Mouse (Mus musculus) liver, embryonic 14.5 days (tissue): ENCODE data around the gene Flt3. TPM values are rescaled to one million over a fixed set of nuclear protein-coding genes. Genes with fewer than 3 reads are reported as not detected.

Source experiments
- ATAC-seq: fragments of 200-750 bp; cut with Nextera tagmentation; 2 replicates; pipeline ENCODE4 v1.8.0; 2017; ENCODE audit warnings: moderate number of reproducible peaks, mild to moderate bottlenecking, moderate library complexity; ENCODE audit not compliant: insufficient read depth
- DNase-seq, 3 experiments: peaks; one replicate each; pipeline ENCODE4 v3.0.0-alpha.2; 2012 to 2013; ENCODE audit warnings: low read depth in 3 of 3, low spot score in 3 of 3
- H3K27ac ChIP-seq: fragments of 300-500 bp; sonication (generic); 2 replicates; pipeline ENCODE4 v1.5.1; 2014; ENCODE audit warnings: moderate library complexity, mild to moderate bottlenecking, control low read depth, inconsistent platforms
- H3K27me3 ChIP-seq: fragments of 300-500 bp; sonication (generic); 2 replicates; pipeline ENCODE4 v1.6.1; 2014; ENCODE audit warnings: mild to moderate bottlenecking, low read length, moderate library complexity; ENCODE audit not compliant: control insufficient read depth, insufficient read depth
- H3K36me3 ChIP-seq: fragments of 300-500 bp; sonication (generic); replicated peaks from 2 replicates; pipeline ENCODE4 v1.6.1; 2014; ENCODE audit warnings: low read depth; ENCODE audit not compliant: control insufficient read depth, insufficient read depth
- H3K4me1 ChIP-seq, 2 experiments: fragments of 200-500 bp in 1 of 2; fragments of 300-500 bp in 1 of 2; sonication (generic) in 1 of 2; replicated peaks; 2 replicates each; pipeline ENCODE4 v1.6.1; 2012 to 2014; ENCODE audit warnings: antibody characterized with exemption in 1 of 2, inconsistent platforms in 1 of 2, low read length in 1 of 2; ENCODE audit not compliant: control insufficient read depth in 2 of 2, insufficient read depth in 2 of 2
- H3K4me2 ChIP-seq: fragments of 300-500 bp; sonication (generic); 2 replicates; pipeline ENCODE4 v1.6.1; 2014; ENCODE audit warnings: low read depth, mild to moderate bottlenecking, control low read depth, moderate library complexity
- H3K4me3 ChIP-seq, 2 experiments: fragments of 200-500 bp in 1 of 2; fragments of 300-500 bp in 1 of 2; sonication (generic) in 1 of 2; 2 replicates each; pipeline ENCODE4 v1.5.1; 2012 to 2014; ENCODE audit warnings: low read depth in 2 of 2, low read length in 2 of 2, mild to moderate bottlenecking in 2 of 2, control low read depth in 1 of 2, inconsistent platforms in 1 of 2, moderate library complexity in 1 of 2; ENCODE audit not compliant: insufficient read depth in 1 of 2
- H3K9ac ChIP-seq: fragments of 300-500 bp; sonication (generic); replicated peaks from 2 replicates; pipeline ENCODE4 v1.6.1; 2014; ENCODE audit warnings: mild to moderate bottlenecking, control low read depth, moderate library complexity
- H3K9me3 ChIP-seq: fragments of 300-500 bp; sonication (generic); 2 replicates; pipeline ENCODE4 v1.6.1; 2016; ENCODE audit warnings: low read length, mixed read lengths; ENCODE audit not compliant: control insufficient read depth
- CTCF ChIP-seq: IDR thresholded peaks from 2 replicates; pipeline ENCODE4 v1.5.1; 2016; ENCODE audit warnings: antibody characterized with exemption, low read depth, control low read depth
- EP300 ChIP-seq: IDR thresholded peaks from 2 replicates; pipeline ENCODE4 v1.6.1; 2016; ENCODE audit warnings: antibody characterized with exemption, low read depth
- WGBS: fragments of 180-500 bp; shearing (Covaris S2); extraction: QIAGEN DNeasy Blood & Tissue Kit; methylation state at CpG from one replicate; pipeline ENCODE4 v1.1.7; 2014; ENCODE audit not compliant: insufficient replicate concordance; 5-methylcytosine and 5-hydroxymethylcytosine counted together
- polyA plus RNA-seq, 2 experiments: library from polyadenylated mRNA; depleted of rRNA in 1 of 2; stranded (reverse) in 1 of 2; unstranded in 1 of 2; fragments of >200 nt; fragmentation: Nextera tagmentation in 1 of 2; extraction: Ambion mirVana in 1 of 2; gene quantifications; 2 replicates each; pipeline versions ENCODE4 v1.2.1 to v1.2.3; 2012 to 2014

The Flt3 gene
- polyA plus RNA-seq, 2 experiments = 0.88 to 1.2 TPM

DNA sequence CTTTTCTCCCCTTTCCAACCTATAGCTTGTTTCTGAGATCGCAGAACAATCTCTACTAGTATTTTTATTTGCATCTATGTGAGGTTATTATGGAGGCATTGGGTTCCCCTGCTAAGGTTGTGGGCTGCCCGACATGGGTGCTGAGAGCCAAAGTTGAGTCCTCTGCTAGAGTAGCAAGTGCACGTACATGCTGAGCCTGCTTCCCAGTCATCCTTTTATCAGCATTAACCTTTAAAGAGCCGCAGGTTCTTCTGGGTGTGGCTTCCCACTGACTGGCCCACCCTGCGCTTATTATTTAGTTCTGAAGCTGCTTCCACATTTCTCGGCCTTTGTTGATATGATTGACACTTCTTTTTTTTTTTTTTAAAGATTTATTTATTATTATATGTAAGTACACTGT lies 44.0 kb upstream of the Flt3 start:
- Histone ChIP-seq H3K27me3 (no peaks in the 10 kb centered on the region), H3K9ac (no peak overlapping the region), H3K4me3 (no peak overlapping the region), H3K27ac (peak overlapping the region; percentile 29), H3K4me2 (peak overlapping the region; percentile 53), H3K9me3 (no peaks in the 10 kb centered on the region), H3K4me1 (peaks cover 38 to 43% of the 10 kb centered on the region in 2 experiments), H3K36me3 (no peaks in the 10 kb centered on the region)
- WGBS = 21% methylated on average over 6 of the region's 6 CpGs
- TF ChIP-seq EP300 (no peak; the same call in 1 of the 2 replicates), CTCF (no peak)
- ATAC-seq (peak; percentile 75), DNase-seq (no peak)

DNA sequence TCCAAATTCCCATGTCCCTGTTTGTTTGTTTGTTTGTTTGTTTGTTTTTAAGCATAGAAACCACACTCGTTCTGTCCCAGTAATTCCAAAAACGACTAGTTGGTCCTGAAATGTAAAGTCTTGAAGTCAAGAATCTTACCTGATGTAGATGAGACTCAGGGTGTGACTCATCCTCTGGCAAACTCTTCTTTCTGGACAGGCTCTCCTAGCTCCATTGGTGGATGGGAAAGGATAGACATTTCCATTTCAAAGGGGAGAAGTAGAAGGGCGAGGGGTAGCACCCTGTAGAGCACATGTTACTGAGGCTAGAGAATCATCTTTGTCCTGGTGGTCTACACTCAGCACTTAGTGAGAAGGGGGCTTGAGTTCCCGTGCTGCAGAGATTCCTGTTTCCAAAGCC lies 42.5 kb upstream of the Flt3 start:
- H3K4me3 ChIP-seq = no peak overlapping the region
- H3K27ac ChIP-seq = no peak overlapping the region
- no peaks in the 10 kb centered on the region for H3K9me3 ChIP-seq
- TF ChIP-seq CTCF (no peak), EP300 (no peak)
- H3K4me1 ChIP-seq = peaks cover 41 to 51% of the 10 kb centered on the region in 2 experiments
- 56% methylated on average over 4 of the region's 4 CpGs for WGBS
- ATAC-seq (no peak), DNase-seq (no peak)
- H3K27me3 ChIP-seq = no peaks in the 10 kb centered on the region
- no peak overlapping the region for H3K9ac ChIP-seq
- no peak overlapping the region; the same call in 1 of the 2 replicates for H3K4me2 ChIP-seq
- H3K36me3 ChIP-seq = no peaks in the 10 kb centered on the region

DNA sequence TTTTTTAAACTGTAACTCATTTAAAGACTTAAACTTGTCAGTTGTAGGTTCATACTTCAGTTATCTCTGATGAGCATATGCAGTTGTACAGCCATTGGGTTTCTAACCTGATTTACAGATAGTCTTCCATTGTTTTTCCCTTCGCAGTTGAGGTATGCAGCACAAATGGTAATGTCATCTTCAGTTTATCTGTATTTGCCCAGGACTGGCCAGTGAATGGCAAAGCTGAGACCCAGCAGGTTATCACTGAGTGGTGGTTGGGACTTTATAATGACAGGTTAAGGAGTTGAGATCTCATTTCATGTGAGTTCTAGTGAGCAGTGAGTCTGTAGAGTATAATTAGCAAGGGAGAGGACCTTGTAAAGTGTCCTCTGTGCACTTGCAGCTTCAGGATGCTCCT lies 41.7 kb upstream of the Flt3 start:
- WGBS = 7% methylated on average over 1 of the region's 1 CpGs
- H3K4me2 ChIP-seq = peak overlapping the region; percentile 28
- no peak overlapping the region for H3K4me3 ChIP-seq
- TF ChIP-seq EP300 (peak; percentile 73), CTCF (no peak)
- H3K9ac ChIP-seq = 0 out of 2 replicates have a peak overlapping the region, but pooled peaks have one; percentile 25
- ATAC-seq = peak; percentile 78
- no peaks in the 10 kb centered on the region for H3K36me3 ChIP-seq
- no peaks in the 10 kb centered on the region for H3K9me3 ChIP-seq
- peak in 1 of 3 experiments; percentile 44 for DNase-seq
- no peaks in the 10 kb centered on the region for H3K27me3 ChIP-seq
- peaks cover 46 to 57% of the 10 kb centered on the region in 2 experiments for H3K4me1 ChIP-seq
- H3K27ac ChIP-seq = peak overlapping the region; percentile 60

DNA sequence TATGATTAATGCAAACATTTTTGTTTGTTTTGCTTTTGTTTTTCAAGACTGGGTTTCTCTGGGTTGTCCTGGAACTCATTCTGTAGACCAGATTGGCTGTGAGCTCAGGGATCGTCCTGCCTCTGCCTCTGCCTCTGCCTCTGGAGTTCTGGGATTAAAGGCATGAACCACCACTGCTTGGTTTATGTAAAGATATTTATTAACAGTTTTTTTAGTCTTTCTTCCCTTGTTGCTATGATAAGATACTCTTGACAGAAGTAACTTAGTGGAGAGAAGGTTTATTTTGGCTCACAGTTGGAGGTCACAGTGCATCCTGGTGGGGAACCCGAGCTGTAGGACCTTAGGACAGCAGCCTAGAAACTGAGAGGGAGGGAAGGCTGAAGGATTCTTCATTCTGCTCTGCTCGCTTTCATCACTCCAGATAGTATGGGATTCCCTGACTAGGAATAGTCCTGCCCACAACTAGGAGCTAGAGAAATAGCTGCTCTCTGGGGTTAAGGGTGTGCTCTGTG lies 40.8 kb upstream of the Flt3 start:
- DNase-seq (no peak), ATAC-seq (no peak)
- peak overlapping the region; percentile 61 for H3K27ac ChIP-seq
- H3K4me2 ChIP-seq = peak overlapping the region; percentile 57
- peaks cover 52 to 66% of the 10 kb centered on the region in 2 experiments for H3K4me1 ChIP-seq
- no peaks in the 10 kb centered on the region for H3K36me3 ChIP-seq
- no peaks in the 10 kb centered on the region for H3K9me3 ChIP-seq
- no peak for TF ChIP-seq CTCF
- TF ChIP-seq EP300 = no peak
- H3K4me3 ChIP-seq = peak overlapping the region in 1 of 2 experiments; percentile 16; a peak in 1 of 4 replicates
- H3K9ac ChIP-seq = no peak overlapping the region
- H3K27me3 ChIP-seq = no peaks in the 10 kb centered on the region
- WGBS = 42% methylated on average over 3 of the region's 3 CpGs

DNA sequence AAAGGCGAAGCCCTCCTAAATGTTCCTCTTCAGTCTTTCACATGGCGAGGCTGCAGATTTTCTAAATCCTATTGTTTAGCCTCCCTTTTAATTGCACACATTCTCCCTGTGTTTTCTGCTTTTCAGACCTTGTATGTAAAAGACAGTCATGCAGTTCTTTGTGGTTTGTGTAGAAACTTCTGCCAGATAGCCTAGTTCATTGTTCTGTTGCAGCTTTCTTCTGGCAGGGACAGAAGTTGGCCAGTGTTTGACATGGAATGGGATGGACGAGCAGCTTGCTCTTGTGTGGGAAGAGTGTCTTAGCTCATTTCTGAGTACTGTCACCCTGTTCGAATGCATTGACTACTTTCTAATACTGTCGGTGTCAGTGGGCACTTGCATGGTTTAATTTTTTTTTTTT lies 36.2 kb upstream of the Flt3 start:
- DNase-seq (no peak), ATAC-seq (no peak)
- Histone ChIP-seq H3K9ac (0 out of 2 replicates have a peak overlapping the region, but pooled peaks have one; percentile 13), H3K9me3 (no peaks in the 10 kb centered on the region), H3K4me3 (no peak overlapping the region), H3K4me2 (peak overlapping the region; percentile 41), H3K27ac (peak overlapping the region; percentile 14; the same call in 1 of the 2 replicates), H3K27me3 (no peaks in the 10 kb centered on the region), H3K4me1 (peaks cover 48 to 68% of the 10 kb centered on the region in 2 experiments), H3K36me3 (peaks cover 10% of the 10 kb centered on the region)
- WGBS = 74% methylated on average over 5 of the region's 5 CpGs
- TF ChIP-seq EP300 (no peak), CTCF (no peak)
